Mouse (Mus musculus): ENCODE data around the gene Rnh1.
A peak's percentile ranks its signal among the peaks of the same experiment; 100 is the strongest.

Gene Rnh1

DNA sequence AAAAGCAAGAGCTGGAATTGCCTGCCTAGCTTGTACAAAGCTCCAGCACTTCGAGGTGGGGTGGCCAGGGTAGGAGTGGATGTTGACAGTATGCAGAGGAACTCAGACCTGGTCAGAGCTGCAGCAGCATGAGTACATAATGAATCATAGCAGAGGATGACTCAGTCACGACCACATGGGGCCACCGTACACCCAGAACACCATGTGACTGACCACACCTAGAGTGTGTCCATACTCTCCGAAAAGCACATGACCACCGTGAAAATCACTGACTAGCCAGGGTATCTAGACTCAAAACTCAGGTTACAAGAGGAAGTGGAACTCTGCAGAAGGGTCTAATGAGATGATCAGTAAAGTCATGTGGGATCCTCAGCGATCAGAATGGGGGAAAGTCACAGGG, 7.8 kb downstream of the Rnh1 start:
- DNase-seq (ENCODE audit: low spot score in 2 of 2) = no peak

DNA sequence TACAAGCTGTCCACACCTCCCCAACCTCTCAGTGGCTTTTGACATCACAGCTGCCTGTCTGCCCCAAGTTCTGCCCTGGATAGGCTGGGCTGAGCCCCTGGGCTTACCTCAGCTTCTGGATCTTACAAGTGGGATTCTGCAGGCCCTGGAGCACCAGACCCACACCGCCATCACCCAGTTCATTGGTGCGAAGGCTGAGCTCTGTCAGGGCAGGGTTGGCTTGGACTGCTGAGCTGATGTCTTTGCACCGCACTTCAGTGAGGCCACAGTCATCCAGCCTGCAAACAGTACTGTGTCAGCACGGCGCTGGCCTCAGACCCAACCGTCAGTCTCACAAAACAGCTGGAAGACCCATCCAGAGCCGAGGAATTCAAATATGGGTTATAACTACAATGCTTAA, 8.3 kb downstream of the Rnh1 start:
- no peak for DNase-seq (ENCODE audit: low spot score in 2 of 2)

DNA sequence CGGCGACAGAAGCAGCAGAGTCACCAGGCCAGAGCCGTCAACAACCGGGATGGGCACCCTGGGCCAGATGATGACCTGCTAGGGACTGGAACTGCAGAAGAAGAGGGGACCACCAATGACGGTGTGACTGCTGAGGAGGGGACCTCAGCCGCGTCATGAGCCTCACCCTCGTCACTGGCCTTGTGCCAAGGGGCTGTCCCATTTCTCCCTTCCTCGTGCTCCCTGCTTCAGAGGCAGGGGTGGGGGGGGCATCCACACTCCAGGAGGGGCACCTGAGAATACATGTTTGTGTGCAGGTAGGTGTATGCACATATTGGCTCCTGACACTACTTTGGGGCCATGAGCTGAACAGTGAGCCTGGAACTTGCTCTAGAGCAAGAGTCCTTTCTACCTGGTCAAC, 17.3 kb downstream of the Rnh1 start:
- DNase-seq (ENCODE audit: low spot score in 2 of 2) = no peak

DNA sequence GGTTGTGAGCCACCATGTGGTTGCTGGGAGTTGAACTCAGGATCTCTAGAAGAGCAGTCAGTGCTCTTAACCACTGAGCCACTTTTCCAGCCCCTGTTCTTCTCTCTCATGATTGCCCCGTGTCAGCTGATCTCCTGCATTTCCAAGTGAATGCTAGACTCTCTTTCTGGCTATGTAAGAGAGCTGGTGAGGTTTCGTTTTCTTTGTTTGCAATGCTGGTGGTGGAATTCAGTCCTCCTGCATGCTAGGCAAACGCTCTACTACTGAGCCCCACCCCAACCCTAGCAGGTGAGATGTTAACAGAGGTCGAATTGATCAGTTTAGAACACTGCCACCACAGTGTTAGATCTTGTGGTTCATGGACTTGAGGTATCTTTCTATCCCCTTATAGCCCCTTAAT, 24.0 kb downstream of the Rnh1 start:
- DNase-seq (ENCODE audit: low spot score in 2 of 2) = no peak

DNA sequence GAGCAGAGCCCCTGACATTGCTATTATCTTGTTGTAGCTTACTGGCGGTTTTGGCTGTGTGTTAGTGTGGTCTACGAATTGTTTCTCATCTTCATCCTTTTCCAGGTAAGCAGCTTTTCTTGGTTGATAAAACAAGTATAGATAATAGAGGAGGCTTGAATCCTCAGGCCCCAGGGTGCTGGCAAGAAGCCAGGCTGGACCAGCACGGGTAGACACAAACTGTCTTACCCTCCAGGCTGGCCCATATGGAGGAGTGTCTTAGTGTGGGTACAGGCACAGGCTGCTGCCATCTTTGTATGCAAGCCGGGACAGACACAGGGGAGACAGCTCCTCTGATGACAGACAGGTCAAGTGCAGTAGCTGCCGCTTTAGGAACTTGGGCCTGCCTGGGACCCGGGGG, 25.6 kb downstream of the Rnh1 start:
- no peak for DNase-seq (ENCODE audit: low spot score in 2 of 2)

DNA sequence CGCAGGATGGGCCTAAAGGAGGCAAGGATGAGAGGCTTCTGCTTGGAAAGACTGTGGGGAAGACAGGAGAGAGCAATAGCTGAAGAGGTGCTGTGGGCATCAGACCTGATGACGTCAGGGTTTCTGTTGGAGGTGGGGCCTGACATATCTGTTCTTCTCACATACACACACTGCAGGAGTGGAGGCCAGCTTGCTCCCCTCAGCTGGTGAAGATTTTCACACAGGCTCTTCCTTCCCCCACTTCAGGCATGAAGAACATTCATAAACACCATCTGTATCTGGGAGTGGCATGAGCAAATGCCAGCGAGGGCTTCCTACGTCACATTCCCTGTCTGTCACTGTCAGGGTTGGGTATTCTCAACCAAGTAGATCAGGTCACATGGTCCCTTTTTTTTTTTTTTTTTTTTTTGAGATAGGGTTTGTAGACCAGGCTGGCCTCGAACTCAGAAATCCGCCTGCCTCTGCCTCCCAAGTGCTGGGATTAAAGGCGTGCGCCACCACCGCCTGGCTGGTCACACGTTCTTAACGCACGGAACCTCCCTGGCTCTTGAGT, 26.5 kb downstream of the Rnh1 start:
- no peak for DNase-seq (ENCODE audit: low spot score in 2 of 2)

DNA sequence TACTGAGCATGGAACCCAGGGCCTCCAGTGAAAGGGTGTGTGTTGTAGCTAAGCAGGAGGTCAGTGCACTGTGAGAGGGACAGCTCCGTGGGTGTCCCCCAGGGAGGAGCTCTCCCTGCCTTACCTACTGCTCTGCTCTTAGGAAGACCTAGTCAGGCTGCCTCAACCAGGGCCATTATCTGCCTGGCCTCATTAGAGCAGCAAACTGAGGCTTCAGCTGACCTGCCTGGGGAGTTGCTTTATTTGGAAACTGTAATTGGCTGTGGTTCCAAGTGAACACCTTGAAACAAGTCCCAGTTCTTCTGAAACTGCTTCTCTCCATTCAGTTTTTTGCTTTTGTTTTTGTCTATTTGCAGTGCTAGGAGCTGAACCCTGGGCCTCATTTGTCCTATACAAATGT, 27.3 kb downstream of the Rnh1 start:
- DNase-seq (ENCODE audit: low spot score in 2 of 2) = no peak

DNA sequence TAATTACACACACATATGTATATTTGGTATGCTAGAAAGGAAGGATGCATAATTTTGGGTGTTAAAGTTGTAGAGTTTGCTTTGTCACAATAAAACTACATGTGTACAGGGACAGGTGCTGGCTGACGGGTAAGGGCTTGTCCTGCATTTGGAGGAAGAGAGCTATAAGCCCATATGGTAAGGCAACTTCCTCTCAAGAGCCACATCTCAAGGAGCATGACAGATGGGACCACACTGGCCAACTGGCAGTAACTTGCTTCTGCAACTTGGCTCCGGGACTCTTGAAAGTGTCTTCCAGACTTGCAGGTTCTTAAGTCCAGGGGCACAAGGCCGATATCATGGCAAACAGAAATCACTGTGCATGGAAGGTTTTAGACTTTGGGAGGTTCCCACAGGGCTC, 28.0 kb downstream of the Rnh1 start:
- no peak for DNase-seq (ENCODE audit: low spot score in 2 of 2)

DNA sequence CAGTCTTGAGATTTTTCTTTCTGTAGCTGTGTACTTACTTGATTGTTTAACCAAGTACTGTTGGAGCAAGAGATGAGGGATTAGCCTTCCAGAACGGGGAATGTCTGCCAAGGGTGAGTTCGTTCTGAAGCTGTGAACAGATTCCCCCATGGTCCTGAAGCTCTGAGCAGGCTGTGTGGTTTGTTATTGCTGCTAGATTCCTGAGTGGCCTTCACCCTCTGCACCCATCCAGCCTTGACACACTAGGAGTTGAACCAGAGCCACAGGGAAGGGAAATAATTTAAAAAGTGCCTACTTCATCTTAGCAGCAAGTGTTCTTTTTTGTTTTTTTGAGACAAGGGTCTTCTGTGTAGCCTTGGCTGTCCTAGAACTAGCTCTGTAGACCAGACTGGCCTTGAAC, 28.8 kb downstream of the Rnh1 start:
- no peak for DNase-seq (ENCODE audit: low spot score in 2 of 2)

DNA sequence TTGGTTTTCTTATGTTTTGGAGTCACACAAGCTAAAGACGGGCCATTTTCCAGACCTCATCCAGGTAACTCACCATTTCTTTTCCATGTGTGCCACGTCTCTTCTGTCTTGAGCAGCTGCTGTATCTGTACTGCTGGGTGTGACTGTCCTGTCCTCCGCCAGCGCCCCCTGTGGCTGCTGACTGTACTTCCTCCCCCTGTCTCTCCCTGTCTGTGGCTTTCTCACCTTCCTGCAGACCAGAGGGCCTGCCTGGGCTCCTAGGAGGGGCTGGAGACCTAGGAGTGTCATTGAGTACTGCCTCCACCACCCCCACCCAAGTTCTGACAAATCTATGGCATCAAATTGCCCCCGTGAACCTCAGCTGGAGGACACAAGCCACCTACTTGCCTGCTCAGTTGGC, 29.5 kb downstream of the Rnh1 start:
- DNase-seq (ENCODE audit: low spot score in 2 of 2) = no peak

DNA sequence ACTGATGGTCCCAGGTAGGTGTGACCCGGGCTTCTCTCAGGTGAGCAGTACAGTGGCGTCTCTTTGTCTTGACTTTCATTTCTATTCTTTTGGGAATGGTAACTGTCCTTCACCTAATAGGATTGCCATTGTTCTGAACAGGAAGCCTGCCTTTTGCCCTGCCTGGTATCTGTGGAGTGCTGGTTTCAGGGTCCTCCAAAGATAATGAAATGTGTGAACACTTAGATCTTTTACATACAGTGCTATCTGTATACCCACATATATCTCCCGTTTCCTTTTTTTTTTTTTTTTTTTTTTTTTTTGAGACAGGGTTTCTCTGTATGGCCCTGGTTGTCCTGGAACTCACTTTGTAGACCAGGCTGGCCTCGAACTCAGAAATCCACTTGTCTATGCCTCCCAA, 31.3 kb downstream of the Rnh1 start:
- no peak for DNase-seq (ENCODE audit: low spot score in 2 of 2)

DNA sequence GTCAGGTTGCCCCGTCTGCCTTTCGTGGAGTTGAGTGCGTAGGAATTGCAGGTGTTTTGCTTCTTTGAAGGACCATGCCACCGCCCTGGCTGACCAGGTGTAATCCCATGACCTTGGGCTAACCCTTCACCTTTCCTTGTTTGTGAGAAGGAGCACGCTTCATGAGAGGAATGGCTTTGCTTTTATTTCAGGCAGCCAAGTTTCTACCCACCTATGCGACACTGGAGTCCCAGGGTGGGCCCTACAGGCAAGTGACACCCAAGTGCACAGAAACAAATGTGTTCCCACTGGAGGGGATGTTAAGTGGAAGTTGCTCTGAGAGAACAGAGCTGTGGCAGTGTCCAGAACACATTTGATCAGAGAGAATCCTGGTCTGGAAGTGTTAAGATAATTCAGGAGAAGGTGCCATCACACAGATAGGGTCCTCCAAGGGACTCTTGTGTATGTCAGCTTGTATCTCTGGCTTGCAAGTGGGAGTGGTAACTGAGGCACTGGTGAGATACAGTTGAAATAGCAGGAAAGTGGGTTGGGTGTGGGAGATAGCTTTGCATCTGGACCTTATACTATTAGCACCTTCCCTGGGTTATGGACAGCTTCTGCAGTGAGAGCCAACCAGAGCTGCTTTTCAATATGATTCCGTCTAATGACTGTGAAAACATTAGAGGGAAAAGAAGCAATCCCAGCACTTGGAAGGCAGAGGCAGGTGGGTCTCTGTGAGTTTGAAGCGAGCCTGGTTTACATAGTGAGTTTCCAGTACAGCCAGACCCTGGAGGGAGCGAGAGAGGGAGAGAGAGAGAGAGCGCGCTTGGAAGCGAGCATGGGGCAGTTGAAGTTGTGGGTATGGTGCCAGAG, 40.5 kb downstream of the Rnh1 start:
- no peak for DNase-seq (ENCODE audit: low spot score in 2 of 2)

DNA sequence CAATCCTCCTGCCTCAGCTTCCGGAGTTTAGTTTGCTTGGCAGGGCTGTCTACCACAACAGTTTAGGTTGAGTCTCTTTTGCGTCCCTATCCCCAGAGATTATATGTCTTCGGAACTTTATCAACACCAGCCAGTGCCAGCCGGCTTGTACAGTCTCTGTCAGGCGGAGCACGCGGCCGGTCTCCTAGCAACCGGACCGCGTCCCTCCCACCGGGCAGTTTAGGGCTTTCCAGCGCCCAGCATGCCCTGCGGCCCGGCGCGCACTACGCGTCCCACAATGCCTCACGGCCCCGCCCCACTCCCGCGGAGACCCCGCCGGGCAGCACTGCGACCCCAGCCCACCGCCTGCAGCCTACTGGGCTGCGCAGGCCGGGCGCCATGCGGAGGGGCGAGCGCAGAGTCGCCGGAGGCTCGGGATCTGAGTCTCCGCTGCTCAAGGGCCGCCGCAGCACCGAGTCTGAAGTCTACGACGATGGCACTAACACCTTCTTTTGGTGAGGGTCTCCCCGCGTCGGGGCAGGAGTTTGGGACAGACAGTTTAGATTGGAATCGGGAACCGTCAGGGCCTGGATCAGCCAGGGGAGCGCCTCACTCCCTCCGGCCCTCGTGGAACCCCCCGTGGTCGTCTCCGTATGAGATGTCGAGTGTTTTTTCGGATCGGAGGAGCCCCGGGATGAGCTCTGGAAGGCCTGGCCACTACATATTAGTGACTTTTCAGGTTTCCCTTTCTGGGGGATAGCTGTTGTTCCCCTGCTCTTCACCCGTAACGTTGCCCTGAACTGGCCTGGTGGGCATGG, 41.4 kb downstream of the Rnh1 start:
- peak; percentile 80 for DNase-seq (ENCODE audit: low spot score in 2 of 2)

DNA sequence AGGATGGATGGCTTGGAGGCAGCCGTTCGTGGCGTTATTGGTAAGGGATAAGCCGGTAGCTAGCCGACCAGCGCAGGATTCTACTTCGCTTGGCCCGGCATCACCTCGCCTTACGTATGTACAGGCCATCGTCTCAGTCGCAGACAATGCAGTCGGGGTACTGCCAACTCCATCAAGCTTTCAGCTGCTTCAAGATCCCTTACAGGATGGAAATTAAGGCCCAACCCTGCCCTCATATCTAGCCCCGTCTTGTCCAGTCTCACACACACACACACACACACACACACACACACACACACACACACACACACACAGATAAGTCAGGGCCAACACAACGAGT, 49.2 kb downstream of the Rnh1 start:
- DNase-seq (ENCODE audit: low spot score in 2 of 2) = no peak

DNA sequence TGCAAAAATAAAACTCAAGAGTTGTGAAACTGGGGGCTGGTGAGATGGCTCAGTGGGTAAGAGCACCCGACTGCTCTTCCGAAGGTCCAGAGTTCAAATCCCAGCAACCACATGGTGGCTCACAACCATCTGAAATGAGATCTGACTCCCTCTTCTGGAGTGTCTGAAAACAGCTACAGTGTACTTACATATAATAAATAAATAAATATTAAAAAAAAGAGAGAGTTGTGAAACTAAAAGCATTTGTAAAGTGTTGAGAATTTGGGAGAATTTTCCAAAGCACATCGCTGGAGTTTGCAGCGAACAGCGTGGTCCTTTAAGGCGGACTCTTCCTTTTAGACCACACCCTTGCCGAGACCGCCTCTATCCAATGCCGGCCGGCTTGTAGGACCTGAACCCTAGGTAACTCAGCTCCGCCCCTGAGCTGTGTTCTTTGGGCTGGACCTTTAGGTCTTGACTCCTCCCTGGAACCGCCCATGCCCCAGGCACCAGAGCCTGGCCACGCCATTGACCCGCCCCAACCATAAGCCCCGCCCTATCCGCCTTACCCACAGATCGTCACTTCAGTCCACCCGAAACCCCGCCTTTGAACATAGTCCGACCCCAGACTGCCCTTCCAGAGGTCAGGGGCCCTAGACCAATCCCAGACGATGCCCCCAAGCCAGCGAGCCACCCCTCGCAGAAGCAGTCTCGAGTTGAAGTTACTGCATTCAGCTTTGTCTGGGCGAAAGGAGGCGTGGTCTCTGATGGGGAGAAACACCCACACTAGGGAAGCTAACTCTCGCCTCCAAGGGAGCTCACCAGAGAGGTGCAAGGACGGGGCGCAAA, 49.8 kb downstream of the Rnh1 start:
- DNase-seq (ENCODE audit: low spot score in 2 of 2) = peak; percentile 53 to 75

DNA sequence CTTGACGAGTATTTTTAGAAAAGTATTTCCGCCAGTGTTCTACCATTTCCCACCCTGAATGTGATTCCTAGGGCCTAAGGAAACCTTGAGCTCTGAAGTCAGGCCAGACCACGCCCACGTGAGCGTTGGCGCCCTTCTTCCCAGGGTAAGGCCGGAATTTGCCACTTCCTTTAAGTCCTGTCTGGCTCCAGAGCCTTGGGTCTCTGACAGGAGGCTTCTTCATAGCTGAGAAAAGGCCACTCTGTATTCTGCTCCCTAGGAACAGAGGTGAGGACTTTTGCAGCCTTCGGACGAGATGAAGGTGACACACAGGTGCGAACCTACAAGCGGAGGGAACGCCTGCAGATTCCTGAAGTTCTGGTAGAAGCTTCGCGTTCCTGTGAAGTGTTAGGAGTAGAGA, 50.4 kb downstream of the Rnh1 start, which contains the start of gene Ptdss2:
TSS of gene Ptdss2 (plus strand) at position 138 of the 400 bp plus-strand sequence.
- DNase-seq (ENCODE audit: low spot score in 2 of 2) = no peak

DNA sequence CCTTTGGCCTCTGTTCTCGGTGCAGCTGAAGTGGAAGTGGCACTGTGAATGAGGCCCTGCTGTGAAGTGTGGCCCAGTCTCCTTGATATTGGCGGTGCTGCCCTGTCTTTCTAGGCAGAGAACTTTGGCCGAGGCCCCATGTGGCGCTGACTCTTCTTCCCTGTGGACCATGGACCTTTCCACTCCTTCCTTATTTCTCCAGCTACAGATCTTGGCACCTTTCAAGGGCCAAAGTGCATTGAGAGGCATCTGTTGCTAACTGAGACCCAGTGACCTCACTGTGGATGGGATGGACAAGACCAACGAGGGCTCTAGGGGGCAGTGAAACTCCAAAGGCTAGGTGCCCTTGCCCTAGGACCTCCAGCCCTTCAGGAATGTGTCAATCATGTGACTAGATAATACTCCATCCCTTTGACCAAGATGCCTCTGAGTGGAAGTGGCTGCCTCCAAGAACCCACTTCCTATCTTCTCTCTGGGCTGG, 51.6 kb downstream of the Rnh1 start:
- no peak for DNase-seq (ENCODE audit: low spot score in 2 of 2)

DNA sequence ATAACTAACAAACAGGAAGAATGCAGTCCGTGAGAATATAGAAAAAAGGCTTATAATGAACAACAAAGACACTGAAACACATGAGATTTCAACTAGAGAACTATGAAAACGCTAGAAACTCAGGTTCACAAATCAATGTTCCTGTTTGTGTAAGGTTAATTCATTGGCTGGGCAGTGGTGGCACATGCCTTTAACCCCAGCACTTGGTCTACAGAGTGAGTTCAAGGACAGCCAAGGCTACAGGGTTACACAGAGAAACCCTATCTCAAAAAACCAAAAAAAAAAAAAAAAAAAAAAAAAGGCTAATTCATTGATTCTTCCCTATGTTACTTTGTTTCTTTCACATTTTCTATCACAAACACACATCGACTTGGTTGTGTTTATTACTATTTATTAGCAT, 52.1 kb downstream of the Rnh1 start:
- no peak for DNase-seq (ENCODE audit: low spot score in 2 of 2)

DNA sequence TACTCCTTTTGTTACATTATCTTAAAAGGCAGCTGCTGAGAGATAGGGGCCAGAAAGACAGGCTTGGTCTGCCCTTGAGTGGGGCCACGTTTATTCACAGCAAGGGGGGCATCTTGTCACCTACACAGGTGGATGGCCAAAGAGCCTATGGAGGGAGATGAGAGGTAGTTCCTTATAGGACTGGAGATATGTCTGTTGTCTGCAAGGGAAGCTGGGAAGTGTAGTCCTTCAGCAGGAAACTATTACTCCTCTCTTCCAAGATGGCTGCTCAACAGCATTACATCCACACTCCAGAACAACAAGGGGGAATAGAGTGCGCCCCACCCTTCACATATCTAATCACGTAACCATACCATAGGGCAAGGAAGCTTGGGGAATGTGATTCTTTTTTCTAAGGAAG, 53.2 kb downstream of the Rnh1 start:
- no peak for DNase-seq (ENCODE audit: low spot score in 2 of 2)

DNA sequence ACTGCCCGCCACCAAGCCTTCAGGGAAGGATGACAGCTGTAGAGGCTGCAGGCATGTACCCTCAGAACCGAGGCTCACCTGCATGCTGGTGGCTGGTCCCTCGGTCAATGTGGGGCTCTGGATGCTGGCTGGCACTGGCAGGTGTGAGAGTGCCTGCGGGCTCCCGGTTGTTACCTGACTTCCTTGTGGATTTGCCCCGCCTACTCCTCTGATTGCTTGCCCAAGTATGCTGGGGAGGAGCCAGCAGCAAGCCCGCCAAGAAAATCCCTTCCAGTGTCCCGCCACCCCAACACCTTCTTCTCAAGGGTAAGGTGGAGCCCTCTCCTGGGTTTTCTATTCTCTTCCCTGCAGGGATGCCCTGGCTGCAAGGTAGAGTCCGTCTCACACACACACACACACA, 55.0 kb downstream of the Rnh1 start, which contains the start of gene Ano9:
TSS of gene Ano9 (minus strand) at position 171 of the 400 bp plus-strand sequence.
- DNase-seq (ENCODE audit: low spot score in 2 of 2) = no peak

DNA sequence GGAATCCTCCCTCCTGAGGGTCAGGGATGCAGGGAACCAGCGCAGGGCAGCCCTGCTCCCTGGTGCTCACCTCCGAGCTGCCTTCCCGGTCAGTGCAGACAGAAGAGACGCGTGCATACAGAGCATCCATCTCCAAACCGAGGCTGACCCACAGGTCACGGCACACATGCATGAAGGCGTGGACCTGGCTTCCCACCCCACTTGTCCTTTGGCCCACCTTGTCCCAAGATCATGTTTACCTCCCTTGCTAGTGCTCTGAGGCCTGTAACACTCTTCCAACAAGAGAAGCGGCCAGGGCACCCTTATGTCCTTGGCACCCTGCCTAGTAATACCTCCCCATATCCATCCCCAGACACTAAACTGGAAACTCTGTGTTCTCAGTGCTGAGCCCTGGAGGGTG, 56.8 kb downstream of the Rnh1 start:
- DNase-seq (ENCODE audit: low spot score in 2 of 2) = no peak
